Mouse (Mus musculus) bone marrow macrophage, adult 2 months (primary cell): ENCODE measurements at regions not wholly inside any gene's neighbourhood (a gene's known extent, or its start where the extent isn't known, plus 50 kb on each side); places are given as distances from the start of the nearest gene placed in this dataset.
A peak's percentile ranks its signal among the peaks of the same experiment; 100 is the strongest.

Experiments used
- H3K27ac ChIP-seq: 2 replicates; pipeline ENCODE4 v1.5.1; 2012; ENCODE audit warnings: low read depth, low read length; ENCODE audit not compliant: insufficient read depth
- H3K4me1 ChIP-seq: 2 replicates; pipeline ENCODE4 v1.6.1; 2012; ENCODE audit warnings: low read length; ENCODE audit not compliant: control insufficient read depth, insufficient read depth
- H3K4me3 ChIP-seq: 2 replicates; pipeline ENCODE4 v1.5.1; 2012; ENCODE audit warnings: mild to moderate bottlenecking, low read length, moderate library complexity; ENCODE audit not compliant: insufficient read depth
- CTCF ChIP-seq: IDR thresholded peaks from 2 replicates; pipeline ENCODE4 v1.5.1; 2012; ENCODE audit warnings: low read depth, mild to moderate bottlenecking, low read length, moderate library complexity
- POLR2A ChIP-seq: IDR thresholded peaks from 2 replicates; pipeline ENCODE4 v1.6.1; 2012; ENCODE audit warnings: mild to moderate bottlenecking, low read depth, low read length, borderline replicate concordance

GRCm38 (mm10) chr3:50609341-50610012 lies 166.1 kb upstream of the Slc7a11 start:
- Histone ChIP-seq H3K4me3 (no peak overlapping the region), H3K4me1 (peaks cover 24% of the 10 kb centered on the region), H3K27ac (no peak overlapping the region)
- TF ChIP-seq POLR2A (no peak), CTCF (no peak)

- TF ChIP-seq POLR2A (no peak), CTCF (no peak)
- Histone ChIP-seq H3K27ac (peak overlapping the region; percentile 12; the same call in 1 of the 2 replicates), H3K4me3 (no peak overlapping the region), H3K4me1 (peaks cover 24% of the 10 kb centered on the region)
Observed at GRCm38 (mm10) chr3:50607736-50608135, 164.3 kb upstream of the Slc7a11 start.

GRCm38 (mm10) chr3:50606986-50607385 lies 163.6 kb upstream of the Slc7a11 start:
- peaks cover 24% of the 10 kb centered on the region for H3K4me1 ChIP-seq
- H3K27ac ChIP-seq, result no peak overlapping the region
- TF ChIP-seq CTCF (no peak), POLR2A (no peak)
- H3K4me3 ChIP-seq, result no peak overlapping the region

GRCm38 (mm10) chr3:50605750-50606149 lies 162.3 kb upstream of the Slc7a11 start:
- no peak overlapping the region for H3K4me3 ChIP-seq
- TF ChIP-seq CTCF (no peak), POLR2A (no peak)
- peaks cover 24% of the 10 kb centered on the region for H3K4me1 ChIP-seq
- no peak overlapping the region for H3K27ac ChIP-seq

- Histone ChIP-seq H3K4me3 (no peak overlapping the region), H3K27ac (no peak overlapping the region), H3K4me1 (peaks cover 24% of the 10 kb centered on the region)
- TF ChIP-seq POLR2A (no peak), CTCF (no peak)
Observed at GRCm38 (mm10) chr3:50603182-50603581, 159.8 kb upstream of the Slc7a11 start.

GRCm38 (mm10) chr3:50595732-50596131 lies 152.3 kb upstream of the Slc7a11 start:
- no peak for TF ChIP-seq POLR2A
- no peak for TF ChIP-seq CTCF
- Histone ChIP-seq H3K4me3 (no peak overlapping the region), H3K27ac (no peak overlapping the region), H3K4me1 (no peaks in the 10 kb centered on the region)

GRCm38 (mm10) chr3:50584323-50584722 lies 140.9 kb upstream of the Slc7a11 start:
- Histone ChIP-seq H3K4me1 (peaks cover 2% of the 10 kb centered on the region; the same call in 1 of the 2 replicates), H3K27ac (no peak overlapping the region), H3K4me3 (no peak overlapping the region)
- TF ChIP-seq CTCF, result no peak
- TF ChIP-seq POLR2A, result no peak

- Histone ChIP-seq H3K27ac (no peak overlapping the region), H3K4me3 (no peak overlapping the region), H3K4me1 (peaks cover 2% of the 10 kb centered on the region; the same call in 1 of the 2 replicates)
- TF ChIP-seq POLR2A (no peak), CTCF (no peak)
Observed at GRCm38 (mm10) chr3:50583475-50583874, 140.1 kb upstream of the Slc7a11 start.

- TF ChIP-seq POLR2A (no peak), CTCF (no peak)
- Histone ChIP-seq H3K4me1 (no peaks in the 10 kb centered on the region), H3K4me3 (no peak overlapping the region), H3K27ac (no peak overlapping the region)
Observed at GRCm38 (mm10) chr3:50574388-50574787, 131.0 kb upstream of the Slc7a11 start.

- Histone ChIP-seq H3K27ac (no peak overlapping the region), H3K4me3 (no peak overlapping the region), H3K4me1 (no peaks in the 10 kb centered on the region)
- TF ChIP-seq POLR2A, result no peak
- TF ChIP-seq CTCF, result no peak
Observed at GRCm38 (mm10) chr3:50570027-50570426, 126.6 kb upstream of the Slc7a11 start.

- no peak for TF ChIP-seq POLR2A
- Histone ChIP-seq H3K4me3 (no peak overlapping the region), H3K27ac (no peak overlapping the region), H3K4me1 (no peaks in the 10 kb centered on the region)
Observed at GRCm38 (mm10) chr3:50569565-50569964, 126.2 kb upstream of the Slc7a11 start.
